Mouse (Mus musculus) macrophage (primary cell): ENCODE measurements at regions not wholly inside any gene's neighbourhood (a gene's known extent, or its start where the extent isn't known, plus 50 kb on each side); places are given as distances from the start of the nearest gene placed in this dataset.
A peak's percentile ranks its signal among the peaks of the same experiment; 100 is the strongest.

ENCODE experiments used
- H3K27ac ChIP-seq: fragments of 350-480 bp; formaldehyde crosslinking; 2 replicates; pipeline ENCODE4 v1.9.0; 2021
- H3K36me3 ChIP-seq: fragments of 350-480 bp; formaldehyde crosslinking; 2 replicates; pipeline ENCODE4 v1.9.0; 2021; ENCODE audit errors: inconsistent target
- H3K4me3 ChIP-seq: fragments of 350-480 bp; formaldehyde crosslinking; 2 replicates; pipeline ENCODE4 v1.9.0; 2021; ENCODE audit errors: inconsistent target
- H3K79me2 ChIP-seq: fragments of 350-480 bp; formaldehyde crosslinking; 2 replicates; pipeline ENCODE4 v1.9.0; 2021; ENCODE audit errors: inconsistent target
- WGBS: methylation state at CpG from one replicate; pipeline ENCODE4 v1.1.7; 2026; ENCODE audit warnings: inconsistent platforms; ENCODE audit not compliant: missing documents; 5-methylcytosine and 5-hydroxymethylcytosine counted together

DNA sequence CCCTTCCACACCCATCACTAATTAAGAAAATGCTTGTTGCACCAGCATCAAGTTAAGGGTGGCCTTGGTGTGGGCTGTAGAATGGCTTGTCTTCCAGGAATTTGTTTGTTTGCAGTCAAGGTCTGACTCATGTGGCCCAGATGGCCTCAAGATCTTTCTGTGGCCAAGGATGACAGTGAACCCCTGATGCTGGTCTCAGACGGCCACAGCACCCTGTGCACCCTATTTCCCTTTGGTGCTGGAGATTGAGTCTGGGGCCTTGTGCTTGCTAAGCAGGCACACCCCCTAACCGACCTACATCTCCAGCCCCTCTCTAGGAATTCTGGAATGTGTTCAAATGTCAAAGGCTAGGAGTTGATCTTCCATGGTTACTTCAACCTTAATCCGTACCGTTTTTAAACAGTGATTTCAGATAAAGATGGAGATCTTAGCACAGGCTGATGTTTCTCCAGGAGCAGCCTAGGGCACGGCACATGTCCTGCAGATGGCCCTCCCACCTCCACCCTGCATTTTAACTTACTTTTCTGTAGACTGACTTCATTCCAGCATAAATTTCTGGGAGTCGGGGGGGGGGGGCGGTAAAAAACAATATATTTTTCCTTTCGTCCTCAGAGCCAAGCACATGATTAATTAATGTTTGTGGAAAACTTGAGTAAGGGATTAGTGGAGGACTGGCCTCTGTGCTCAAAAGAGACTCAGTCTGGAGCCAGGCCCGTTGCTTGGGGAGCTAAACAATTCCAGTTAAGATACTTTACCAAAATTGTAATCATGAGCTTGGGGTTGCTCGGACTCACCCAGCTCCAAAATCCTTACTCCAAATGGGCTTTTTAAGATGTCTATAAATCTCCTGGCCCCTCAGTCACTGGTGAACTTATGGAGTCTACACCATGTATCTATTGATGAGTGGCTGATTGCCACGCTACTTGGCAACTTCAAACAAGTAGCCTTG is 95.0 kb upstream of the Supt20 start:
- H3K4me3 ChIP-seq: no peak overlapping the region
- WGBS: 89% methylated on average over 11 of the region's 11 CpGs
- H3K27ac ChIP-seq: no peak overlapping the region
- H3K36me3 ChIP-seq: no peaks in the 10 kb centered on the region
- no peaks in the 10 kb centered on the region for H3K79me2 ChIP-seq

DNA sequence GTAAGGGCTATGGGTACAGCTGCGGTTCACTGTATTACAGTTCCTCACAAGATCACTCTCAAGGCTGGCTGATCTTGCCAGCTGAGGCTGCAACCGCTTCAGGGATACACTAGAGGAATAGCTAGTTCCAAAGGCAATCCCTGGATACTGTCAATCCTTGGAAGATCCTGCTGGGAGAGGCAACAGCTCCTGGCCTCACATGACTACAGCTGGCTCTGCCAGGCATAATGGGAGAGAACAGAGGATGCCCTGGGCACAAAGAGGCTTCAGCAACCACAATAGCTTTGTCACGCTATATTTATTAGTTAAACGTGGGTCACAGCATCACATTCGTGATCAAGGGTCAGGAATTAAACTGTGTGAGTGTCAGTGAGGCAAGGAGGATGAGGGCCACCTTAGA is 94.3 kb upstream of the Supt20 start:
- no peak overlapping the region for H3K4me3 ChIP-seq
- H3K79me2 ChIP-seq: no peaks in the 10 kb centered on the region
- H3K36me3 ChIP-seq: no peaks in the 10 kb centered on the region
- 90% methylated on average over 5 of the region's 5 CpGs for WGBS
- H3K27ac ChIP-seq: no peak overlapping the region

DNA sequence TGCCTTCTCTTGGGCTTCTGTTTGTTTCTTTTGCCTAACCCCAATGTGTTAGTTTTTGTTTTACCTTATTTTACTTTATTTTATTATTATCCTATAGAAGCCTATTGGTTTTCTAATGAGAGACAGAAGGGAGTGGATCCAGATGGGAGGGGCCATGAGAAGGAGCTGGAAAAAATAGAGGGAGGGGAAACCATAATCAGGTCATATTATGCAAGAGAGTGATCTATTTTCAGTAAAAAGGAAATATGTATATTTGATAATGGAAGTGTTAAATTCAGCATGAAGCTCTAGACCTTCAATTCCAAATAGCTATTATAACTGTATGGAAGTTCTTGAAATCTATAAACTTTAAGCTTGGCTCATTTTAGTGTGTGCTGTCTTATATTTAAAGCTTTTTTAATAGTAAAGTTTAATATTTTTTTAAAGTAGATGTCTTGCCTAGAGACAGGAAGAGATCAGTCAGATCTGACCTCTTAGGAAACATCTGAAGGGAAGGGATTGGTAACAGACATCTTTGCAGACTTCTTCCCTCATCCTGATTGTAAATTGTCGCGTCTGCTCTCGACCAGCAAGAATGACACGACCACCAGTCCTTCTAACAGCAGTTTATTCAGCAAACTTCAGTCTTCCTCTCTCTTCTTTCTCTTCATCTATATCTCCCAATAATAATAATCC is 87.8 kb upstream of the Supt20 start:
- no peak overlapping the region for H3K4me3 ChIP-seq
- no peaks in the 10 kb centered on the region for H3K79me2 ChIP-seq
- 17% methylated on average over 4 of the region's 4 CpGs for WGBS
- no peaks in the 10 kb centered on the region for H3K36me3 ChIP-seq
- no peak overlapping the region for H3K27ac ChIP-seq

DNA sequence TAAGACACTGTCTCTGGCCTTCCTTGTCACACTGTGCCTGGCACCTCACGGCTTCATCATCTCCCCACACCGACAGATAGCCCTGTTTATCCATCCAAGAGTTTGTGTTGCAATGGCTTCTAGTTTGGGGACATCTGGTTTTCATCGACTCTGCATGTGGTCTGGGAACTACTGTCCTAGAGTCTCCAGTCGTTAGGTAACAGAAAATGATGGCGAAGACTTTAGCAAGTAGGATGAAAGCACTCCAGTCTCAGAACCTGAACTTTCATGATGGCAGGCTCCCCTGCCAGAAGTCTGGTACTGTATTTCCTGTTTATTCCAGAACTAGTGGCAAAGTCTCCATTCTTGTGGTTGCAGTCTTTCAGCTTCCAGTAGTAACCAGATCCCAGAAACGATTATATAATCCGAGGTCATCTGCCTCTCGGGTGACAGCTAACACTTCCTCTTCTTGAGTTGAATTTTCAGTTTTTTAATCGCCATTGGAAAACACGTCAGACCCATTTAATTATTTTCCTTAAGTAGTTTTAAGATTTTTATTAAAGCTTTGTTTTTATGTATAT is 81.1 kb upstream of the Supt20 start:
- Histone ChIP-seq H3K36me3 (no peaks in the 10 kb centered on the region), H3K27ac (peak overlapping the region; percentile 43), H3K4me3 (no peak overlapping the region), H3K79me2 (no peaks in the 10 kb centered on the region)
- WGBS: 21% methylated on average over 10 of the region's 10 CpGs

DNA sequence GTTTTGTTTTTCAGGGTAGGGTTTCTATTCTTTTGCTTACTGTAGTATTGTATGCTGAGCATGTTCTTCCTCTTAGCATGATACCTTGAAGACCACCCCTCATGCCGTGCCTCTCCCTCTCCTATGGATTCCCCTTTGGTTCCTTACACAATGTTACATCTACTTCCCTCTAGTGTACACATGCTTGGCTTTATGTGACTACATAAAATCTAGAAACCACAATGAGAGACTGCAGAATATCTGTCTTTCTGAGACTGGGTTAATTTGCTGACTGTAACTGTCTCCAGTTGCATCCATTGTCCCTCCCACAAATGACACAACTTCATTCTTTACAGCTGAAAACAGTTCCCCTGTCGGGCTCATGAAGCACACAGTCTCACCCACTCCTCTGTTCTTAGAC is 78.8 kb upstream of the Supt20 start:
- 34% methylated on average over 2 of the region's 2 CpGs for WGBS
- no peak overlapping the region for H3K4me3 ChIP-seq
- no peaks in the 10 kb centered on the region for H3K36me3 ChIP-seq
- H3K27ac ChIP-seq: no peak overlapping the region
- H3K79me2 ChIP-seq: no peaks in the 10 kb centered on the region

DNA sequence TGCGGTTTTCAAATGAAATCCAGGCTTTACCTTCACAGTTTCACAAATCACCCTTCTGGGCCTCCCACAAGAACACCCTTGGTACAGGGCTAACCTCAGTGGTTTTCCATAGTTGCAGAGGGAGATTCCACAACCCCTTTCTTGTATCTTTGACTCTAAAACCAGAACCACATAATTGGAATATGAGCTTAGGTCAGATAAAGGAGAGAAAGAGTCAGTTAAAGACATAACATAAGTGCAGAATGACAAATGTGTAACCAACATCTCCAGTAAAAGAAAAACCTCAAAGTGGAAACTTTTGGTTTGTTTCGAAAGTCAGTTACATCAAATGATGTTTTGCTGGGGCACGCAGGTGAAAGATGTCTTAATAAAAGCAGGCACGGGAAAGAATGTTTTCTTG is 75.3 kb upstream of the Supt20 start:
- Histone ChIP-seq H3K36me3 (no peaks in the 10 kb centered on the region), H3K27ac (no peak overlapping the region), H3K4me3 (no peak overlapping the region), H3K79me2 (no peaks in the 10 kb centered on the region)
- 98% methylated on average over 4 of the region's 4 CpGs for WGBS

DNA sequence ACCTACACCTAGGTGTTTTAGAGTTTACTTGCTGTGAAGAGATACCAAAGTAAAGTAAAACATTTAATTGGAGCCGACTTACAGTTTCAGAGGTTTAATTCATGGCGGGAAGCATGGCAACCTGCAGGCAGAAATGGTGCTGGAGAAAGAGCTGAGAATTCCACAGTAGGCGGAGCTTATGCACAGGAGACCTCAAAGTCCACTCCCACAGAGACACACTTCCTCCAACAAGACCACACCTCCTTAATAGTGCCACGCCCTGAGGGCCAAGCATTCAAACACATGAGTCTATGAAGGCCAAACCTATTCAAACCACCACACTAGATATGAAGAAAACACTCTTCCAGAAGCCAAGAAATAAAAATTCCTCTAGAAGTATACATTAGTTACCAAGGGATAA is 74.3 kb upstream of the Supt20 start:
- no peaks in the 10 kb centered on the region for H3K79me2 ChIP-seq
- WGBS: 100% methylated on average over 4 of the region's 4 CpGs

DNA sequence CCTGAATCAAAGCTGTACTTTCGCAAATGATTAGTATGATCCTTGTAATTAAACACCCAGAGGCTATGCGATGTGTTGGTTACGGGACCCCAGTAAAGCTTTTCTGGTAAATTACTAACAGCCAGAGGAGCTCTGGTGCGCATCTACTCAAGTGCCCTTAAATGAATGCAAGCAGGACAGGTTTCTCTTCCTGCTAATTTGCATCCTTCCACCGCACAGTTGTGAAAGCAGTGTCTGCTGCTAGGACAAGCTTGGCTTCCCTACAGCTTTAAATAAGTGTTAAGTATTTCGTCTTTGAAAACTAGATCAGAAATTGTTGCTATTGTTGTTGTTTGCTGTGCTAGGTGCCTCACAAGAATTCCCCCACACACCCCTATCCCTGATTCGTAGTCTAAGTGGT is 62.4 kb upstream of the Supt20 start:
- 88% methylated on average over 7 of the region's 7 CpGs for WGBS
- Histone ChIP-seq H3K36me3 (no peaks in the 10 kb centered on the region), H3K4me3 (no peak overlapping the region)

More for the DNA sequence above, 74.3 kb upstream of the Supt20 start:
- no peaks in the 10 kb centered on the region for H3K36me3 ChIP-seq
- H3K27ac ChIP-seq: no peak overlapping the region
- no peak overlapping the region for H3K4me3 ChIP-seq

DNA sequence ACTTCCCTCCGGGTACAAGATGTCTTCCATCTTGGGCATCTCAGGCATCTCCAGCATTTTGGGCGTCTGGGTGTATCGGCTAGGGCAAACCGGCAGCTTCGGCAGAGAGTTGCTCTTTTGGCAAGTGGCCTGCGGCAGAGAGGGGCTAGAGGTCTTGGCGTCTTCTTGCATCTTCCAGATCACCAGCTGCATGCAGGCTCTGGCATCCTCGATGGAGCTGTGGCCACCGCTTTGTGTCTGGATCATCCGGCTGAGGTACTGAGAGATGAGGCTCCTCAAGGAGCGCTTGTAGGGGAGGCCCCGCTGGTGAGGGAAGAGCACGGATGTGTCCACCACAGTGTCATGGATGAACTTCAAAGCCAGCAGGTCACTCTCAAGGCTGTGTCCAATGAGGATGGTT is 59.9 kb upstream of the Supt20 start:
- Histone ChIP-seq H3K36me3 (no peaks in the 10 kb centered on the region), H3K79me2 (no peaks in the 10 kb centered on the region), H3K4me3 (no peak overlapping the region), H3K27ac (no peak overlapping the region)
- WGBS: 96% methylated on average over 13 of the region's 13 CpGs

More for the DNA sequence above, 62.4 kb upstream of the Supt20 start:
- Histone ChIP-seq H3K79me2 (no peaks in the 10 kb centered on the region), H3K27ac (no peak overlapping the region)

DNA sequence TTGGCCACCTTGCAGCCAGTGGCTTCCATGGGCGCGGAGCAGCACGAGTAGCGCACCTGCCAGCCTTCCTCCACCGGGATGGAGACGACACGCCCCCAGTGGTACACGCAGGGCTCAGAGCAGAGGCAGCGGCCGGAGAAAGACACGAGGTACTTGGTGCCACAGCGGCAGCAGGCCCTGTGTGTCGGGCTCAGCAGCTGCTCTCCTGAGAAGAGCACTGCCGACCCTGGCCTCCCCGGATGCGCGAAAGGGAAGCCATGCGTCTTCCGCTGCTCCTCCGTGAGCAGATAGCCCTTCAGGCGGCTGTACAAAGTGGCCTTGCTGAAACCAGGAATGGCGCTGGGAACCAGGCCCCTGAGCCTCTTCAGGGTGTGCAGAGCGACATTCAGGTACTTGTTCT is 59.2 kb upstream of the Supt20 start:
- H3K79me2 ChIP-seq: no peaks in the 10 kb centered on the region
- no peak overlapping the region for H3K4me3 ChIP-seq
- WGBS: 96% methylated on average over 23 of the region's 23 CpGs
- H3K36me3 ChIP-seq: no peaks in the 10 kb centered on the region
- H3K27ac ChIP-seq: no peak overlapping the region

DNA sequence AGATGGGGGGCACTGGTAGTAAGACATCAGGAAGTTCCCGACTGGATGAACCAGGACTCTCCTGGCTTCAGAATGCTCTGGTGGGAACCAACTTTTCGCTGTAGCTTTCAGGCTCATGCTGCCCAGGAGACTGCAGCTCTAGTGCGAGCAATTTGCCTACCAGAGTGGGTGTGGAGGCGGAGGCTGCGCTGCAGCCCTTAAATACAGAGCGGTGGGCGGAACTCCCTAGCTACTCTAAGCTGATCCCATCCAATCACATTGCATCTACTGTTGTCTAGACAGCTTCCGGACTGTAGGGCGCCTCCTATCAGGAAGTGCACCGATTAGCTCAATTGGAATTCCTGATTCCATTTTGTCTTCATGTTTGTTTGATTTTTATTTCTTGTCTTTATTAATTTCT is 58.2 kb upstream of the Supt20 start:
- Histone ChIP-seq H3K79me2 (no peaks in the 10 kb centered on the region), H3K4me3 (no peak overlapping the region)
- WGBS: 95% methylated on average over 8 of the region's 10 CpGs

More for the DNA sequence above, 58.2 kb upstream of the Supt20 start:
- no peaks in the 10 kb centered on the region for H3K36me3 ChIP-seq
- H3K27ac ChIP-seq: no peak overlapping the region
